Mouse (Mus musculus): ENCODE measurements at regions not wholly inside any gene's neighbourhood (a gene's known extent, or its start where the extent isn't known, plus 50 kb on each side); places are given as distances from the start of the nearest gene placed in this dataset.

DNA sequence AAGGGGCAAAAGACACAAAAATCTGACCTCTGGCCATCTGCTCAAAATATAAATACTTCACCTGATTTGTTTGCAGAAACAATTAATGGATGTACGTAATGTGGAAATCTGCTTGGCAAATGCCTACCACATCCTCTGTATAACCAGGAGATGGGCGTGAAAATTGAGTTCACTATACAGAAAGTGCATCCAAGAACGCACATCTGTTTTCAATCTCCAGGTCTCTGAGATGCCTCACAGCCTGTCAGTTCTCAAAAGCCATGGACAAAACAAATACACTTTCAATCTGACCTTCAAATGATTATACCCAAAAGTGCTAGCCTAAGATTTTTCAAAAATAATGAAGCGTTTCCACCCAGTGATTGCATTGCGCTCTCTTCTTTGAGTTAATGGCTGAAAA lies 293.6 kb upstream of the Gjb5 start:
- no peak for TF ChIP-seq CTCF (IDR thresholded peaks at IDR 0.05; ENCODE audit: extremely low read depth, insufficient read length, insufficient replicate concordance, low read depth, low read length)
- TF ChIP-seq POLR2A (IDR thresholded peaks at IDR 0.05; ENCODE audit: low read depth, low read length) = no peak

Data from small intestine, adult 2 months (tissue).